Mouse (Mus musculus): ENCODE measurements around the gene Grb2.

DNA sequence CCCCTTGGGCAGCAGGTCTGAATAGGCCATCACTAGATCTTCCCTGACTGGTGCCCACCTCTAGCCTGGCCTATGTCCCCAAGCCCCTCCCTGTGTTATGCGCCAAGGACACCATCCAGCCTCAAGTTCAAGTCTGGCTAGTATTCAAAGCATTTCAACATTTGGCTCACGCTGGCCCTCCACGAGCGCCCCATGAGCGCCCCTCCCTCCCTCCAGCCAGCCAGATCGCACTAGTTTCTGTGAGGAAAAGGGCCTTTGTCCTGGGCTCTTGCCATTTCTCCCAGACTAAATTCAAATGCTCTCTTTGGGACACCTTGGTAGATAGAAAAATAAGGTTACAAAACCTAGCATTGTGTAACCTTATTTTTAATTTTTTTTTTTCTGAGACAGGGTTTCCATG, 92.5 kb downstream of the Grb2 start:
- TF ChIP-seq CEBPB (IDR thresholded peaks at IDR 0.05; ENCODE audit: low read depth): no peak
- no peak for TF ChIP-seq CTCF (IDR thresholded peaks at IDR 0.05; ENCODE audit: control insufficient read depth, insufficient read depth, insufficient read length)
- no peak for TF ChIP-seq USF1 (IDR thresholded peaks at IDR 0.05; ENCODE audit: low read depth)
- TF ChIP-seq MYOD1 (IDR thresholded peaks at IDR 0.05; ENCODE audit: control insufficient read depth, insufficient read length, low read depth): no peak
- no peak for TF ChIP-seq MAX (IDR thresholded peaks at IDR 0.05)
- no peak for TF ChIP-seq FOSL1 (IDR thresholded peaks at IDR 0.05; ENCODE audit: insufficient read depth, low read length, poor library complexity, severe bottlenecking)
- TF ChIP-seq MYOG (IDR thresholded peaks at IDR 0.05; ENCODE audit: control insufficient read depth, extremely low read depth, insufficient read length): no peak

Data from C2C12 (cell line).